Mouse (Mus musculus) left cerebral cortex, adult 6 months (tissue): ENCODE data around the gene Gm4070. TPM values are rescaled to one million over a fixed set of nuclear protein-coding genes. Genes with fewer than 3 reads are reported as not detected.

Source experiments
- long read RNA-seq, 2 experiments: library from polyadenylated mRNA; unstranded; transcript quantifications; one replicate each; pipeline ENCODE4 v2.0.0; 2019 to 2020
- polyA plus RNA-seq: library from polyadenylated mRNA; unstranded; fragments of <200 nt; fragmentation: Nextera tagmentation; gene quantifications from 2 replicates; pipeline ENCODE4 v1.2.3, GENCODE M21; 2021

The Gm4070 gene
- 0.84 and 2.2 TPM in 2 replicates for polyA plus RNA-seq
- long read RNA-seq, experiment 1, partial matches to known transcripts: 0 of 3 reads
- long read RNA-seq, experiment 1, other reads (novel, unspliced or antisense): 2 of 3 reads
- long read RNA-seq, experiment 2, partial matches to known transcripts: 0 of 2 reads
- long read RNA-seq, experiment 2, other reads (novel, unspliced or antisense): 1 of 2 reads

GRCm38 (mm10) chr7:105953812-105954211 is at the start of gene Gm4070:
TSS of gene Gm4070 (minus strand) at chr7:105953967.

Other genes with a start within 250 kb of the Gm4070 start
- gene Ilk, start 217.4 kb downstream of the Gm4070 start, polyA plus RNA-seq: 53.5 and 86.9 TPM in 2 replicates
- gene Rrp8, start 216.6 kb downstream of the Gm4070 start, polyA plus RNA-seq: 6.3 and 7.6 TPM in 2 replicates
- gene Taf10, start 209.6 kb downstream of the Gm4070 start, polyA plus RNA-seq: 10.5 and 82.1 TPM in 2 replicates
- 67.3 and 125 TPM in 2 replicates for gene Tpp1, start 201.7 kb downstream of the Gm4070 start, polyA plus RNA-seq
- gene Dchs1, start 166.3 kb downstream of the Gm4070 start, polyA plus RNA-seq: 0.61 and 1.1 TPM in 2 replicates
- 281 and 283 TPM in 2 replicates for gene Mrpl17, start 142.9 kb downstream of the Gm4070 start, polyA plus RNA-seq